Mouse (Mus musculus) megakaryocyte, embryonic 14.5 days (primary cell): ENCODE data around the gene Eif3g.

ENCODE experiments used
- FLI1 ChIP-seq: IDR thresholded peaks from 2 replicates; pipeline ENCODE4 v1.6.1; 2012; ENCODE audit warnings: low read length, inconsistent platforms, mixed read lengths
- GATA1 ChIP-seq: IDR thresholded peaks from 3 replicates; pipeline ENCODE4 v1.6.1; 2012; ENCODE audit warnings: mixed read lengths, low read length, inconsistent platforms, borderline replicate concordance

DNA sequence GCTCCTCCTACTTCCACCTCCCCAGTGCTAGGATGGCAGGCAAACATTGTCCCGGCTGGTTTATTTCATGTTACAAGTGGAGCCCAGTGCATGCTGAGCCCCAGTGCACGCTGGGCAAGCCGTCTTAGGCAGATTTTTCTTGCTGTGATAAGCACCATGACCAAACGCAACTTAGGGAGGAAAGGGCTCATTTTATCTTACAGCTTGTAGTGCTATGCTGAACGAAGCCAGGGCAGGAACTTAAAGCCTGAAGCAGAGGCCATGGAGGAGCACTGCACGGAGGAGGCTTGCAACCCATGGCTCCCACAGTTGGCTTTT is 3.7 kb upstream of the Eif3g start:
- TF ChIP-seq GATA1, result no peak
- TF ChIP-seq FLI1, result no peak
